Mouse (Mus musculus) G1E (cell line): ENCODE results near the gene Pmm2. TPM values are rescaled to one million over a fixed set of nuclear protein-coding genes. Genes with fewer than 3 reads are reported as not detected.

ENCODE experiments used
- ATAC-seq: 2 replicates; pipeline ENCODE4 v1.8.0; 2016; ENCODE audit warnings: mild to moderate bottlenecking; ENCODE audit not compliant: insufficient number of reproducible peaks, poor library complexity, low FRiP score, severe bottlenecking; ENCODE audit errors: extremely low read depth
- DNase-seq: peaks from one replicate; pipeline ENCODE4 v3.0.0; 2012; ENCODE audit warnings: low spot score
- H3K27me3 ChIP-seq: 2 replicates; pipeline ENCODE4 v1.6.1; 2012; ENCODE audit warnings: mild to moderate bottlenecking, low read length, inconsistent platforms; ENCODE audit not compliant: insufficient read depth
- H3K36me3 ChIP-seq: replicated peaks from 2 replicates; pipeline ENCODE3; 2012; ENCODE audit warnings: mild to moderate bottlenecking, inconsistent platforms
- H3K4me1 ChIP-seq: 2 replicates; pipeline ENCODE4 v1.6.1; 2012; ENCODE audit warnings: low read depth, low read length, inconsistent platforms, mixed read lengths; ENCODE audit not compliant: insufficient read depth
- H3K4me3 ChIP-seq: 2 replicates; pipeline ENCODE4 v1.5.1; 2012; ENCODE audit warnings: low read depth, mild to moderate bottlenecking, inconsistent platforms, low read length, moderate library complexity, mixed read lengths
- H3K9me3 ChIP-seq: replicated peaks from 2 replicates; pipeline ENCODE4 v1.6.1; 2012; ENCODE audit warnings: inconsistent platforms
- CTCF ChIP-seq: IDR thresholded peaks from 2 replicates; pipeline ENCODE4 v1.5.1; 2012; ENCODE audit warnings: low read depth, low read length, inconsistent platforms, mixed read lengths
- GATA1 ChIP-seq: IDR thresholded peaks from 2 replicates; pipeline ENCODE4 v1.6.1; 2012; ENCODE audit warnings: borderline replicate concordance, low read length, inconsistent platforms, mixed read lengths
- GATA2 ChIP-seq: IDR thresholded peaks from 2 replicates; pipeline ENCODE4 v1.6.1; 2012; ENCODE audit warnings: low read depth, low read length, inconsistent platforms, borderline replicate concordance
- POLR2AphosphoS5 ChIP-seq: IDR thresholded peaks from 2 replicates; pipeline ENCODE4 v1.6.1; 2012; ENCODE audit warnings: low read depth, low read length, inconsistent platforms; ENCODE audit not compliant: insufficient replicate concordance
- TAL1 ChIP-seq: conservative IDR thresholded peaks from 2 replicates; pipeline ENCODE4 v1.6.1; 2012; ENCODE audit warnings: low read depth, low read length, inconsistent platforms, mixed read lengths
- polyA plus RNA-seq: library from polyadenylated mRNA; stranded (reverse); fragments of >175 nt; gene quantifications from 2 replicates; pipeline ENCODE4 v1.2.3, GENCODE M21; 2012
- total RNA-seq, 2 experiments: library from RNA; stranded (forward) in 1 of 2; stranded (reverse) in 1 of 2; fragments of 200-1000 nt in 1 of 2; fragments of >200 nt in 1 of 2; fragmentation: Nextera tagmentation in 1 of 2; gene quantifications; 2 replicates each; pipeline ENCODE4 v1.2.3; 2014 to 2017

Pmm2 gene
- total and polyA plus RNA-seq, 3 experiments, result 28.2 to 127 (median 57.3) TPM

DNA sequence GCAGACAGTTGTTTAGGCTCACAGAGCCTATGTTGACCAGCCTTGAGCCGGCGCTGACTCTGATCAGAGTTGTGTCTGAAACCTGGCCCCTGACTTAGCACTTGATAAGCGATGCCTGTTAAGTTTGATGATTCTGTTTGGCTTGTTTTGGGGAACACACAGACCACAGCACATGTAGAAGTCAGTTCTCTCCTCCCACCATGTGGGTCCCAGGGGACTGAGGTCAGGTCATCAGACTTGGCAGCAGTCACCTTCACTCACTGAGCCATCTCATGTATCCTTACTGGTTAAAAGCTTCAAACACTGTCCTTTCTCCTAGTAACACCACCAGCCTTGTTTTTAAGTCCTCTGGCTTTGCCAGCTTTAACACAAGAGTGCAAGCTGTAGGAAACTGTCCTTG lies 12.5 kb downstream of the Pmm2 start:
- peaks cover 100% of the 10 kb centered on the region for H3K36me3 ChIP-seq
- ATAC-seq, result no peak

GRCm38 (mm10) chr16:8655108-8655507 lies 17.6 kb downstream of the Pmm2 start:
- ATAC-seq (no peak), DNase-seq (no peak)
- no peak overlapping the region for H3K4me3 ChIP-seq
- no peaks in the 10 kb centered on the region for H3K9me3 ChIP-seq
- H3K36me3 ChIP-seq, result peaks cover 98% of the 10 kb centered on the region
- TF ChIP-seq GATA2 (no peak), CTCF (no peak), POLR2AphosphoS5 (no peak), GATA1 (no peak), TAL1 (no peak)
- peaks cover 23% of the 10 kb centered on the region for H3K4me1 ChIP-seq
- H3K27me3 ChIP-seq, result no peaks in the 10 kb centered on the region

More for the DNA sequence above, 12.5 kb downstream of the Pmm2 start:
- DNase-seq, result no peak
- no peaks in the 10 kb centered on the region for H3K27me3 ChIP-seq
- TF ChIP-seq CTCF (no peak), GATA2 (no peak), GATA1 (no peak), TAL1 (no peak)
- H3K4me1 ChIP-seq, result peaks cover 7% of the 10 kb centered on the region
- no peaks in the 10 kb centered on the region for H3K9me3 ChIP-seq
- no peak overlapping the region for H3K4me3 ChIP-seq

DNA sequence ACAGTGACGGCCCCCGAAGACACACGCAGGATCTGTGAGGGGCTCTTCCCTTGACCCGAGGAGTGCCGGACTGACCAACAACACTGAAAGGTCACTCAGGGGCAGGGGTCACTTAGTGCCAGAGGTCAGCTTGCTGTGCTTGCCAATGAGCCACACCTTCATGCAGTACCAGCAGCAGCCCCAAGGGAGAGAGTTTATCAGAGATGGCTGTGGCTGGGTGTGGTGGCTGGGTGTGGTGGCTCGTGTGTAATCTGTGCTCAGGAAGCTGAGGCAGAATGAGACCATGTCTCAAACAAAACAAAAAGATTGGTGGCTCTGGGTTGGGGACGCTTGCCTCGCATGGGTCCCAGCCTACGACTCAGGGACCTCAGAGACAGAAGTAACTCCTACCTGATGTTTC lies 18.1 kb downstream of the Pmm2 start:
- Histone ChIP-seq H3K4me3 (no peak overlapping the region), H3K27me3 (no peaks in the 10 kb centered on the region), H3K4me1 (peaks cover 27% of the 10 kb centered on the region), H3K9me3 (no peaks in the 10 kb centered on the region), H3K36me3 (peaks cover 98% of the 10 kb centered on the region)
- TF ChIP-seq TAL1 (no peak), POLR2AphosphoS5 (no peak), CTCF (no peak), GATA2 (no peak), GATA1 (no peak)
- DNase-seq (no peak), ATAC-seq (peak; percentile 47; the same call in 1 of the 2 replicates)

GRCm38 (mm10) chr16:8656256-8656655 lies 18.8 kb downstream of the Pmm2 start:
- TF ChIP-seq GATA2 (no peak), TAL1 (no peak), POLR2AphosphoS5 (no peak), GATA1 (no peak), CTCF (no peak)
- DNase-seq (no peak), ATAC-seq (no peak)
- no peak overlapping the region for H3K4me3 ChIP-seq
- peaks cover 96% of the 10 kb centered on the region for H3K36me3 ChIP-seq
- H3K4me1 ChIP-seq, result peaks cover 33% of the 10 kb centered on the region
- H3K9me3 ChIP-seq, result no peaks in the 10 kb centered on the region
- H3K27me3 ChIP-seq, result no peaks in the 10 kb centered on the region

- Histone ChIP-seq H3K4me1 (peaks cover 36% of the 10 kb centered on the region), H3K27me3 (no peaks in the 10 kb centered on the region), H3K4me3 (no peak overlapping the region), H3K9me3 (no peaks in the 10 kb centered on the region), H3K36me3 (peaks cover 96% of the 10 kb centered on the region)
- ATAC-seq, result no peak
- no peak for DNase-seq
- TF ChIP-seq TAL1, result no peak
- TF ChIP-seq GATA1, result no peak
- no peak for TF ChIP-seq CTCF
Measured at GRCm38 (mm10) chr16:8658349-8658748, 20.9 kb downstream of the Pmm2 start.

GRCm38 (mm10) chr16:8658764-8659163 lies 21.3 kb downstream of the Pmm2 start:
- peaks cover 35% of the 10 kb centered on the region for H3K4me1 ChIP-seq
- TF ChIP-seq POLR2AphosphoS5 (peak; percentile 27; the same call in 1 of the 2 replicates), GATA2 (no peak), CTCF (no peak)
- no peak for ATAC-seq
- DNase-seq, result no peak
- H3K27me3 ChIP-seq, result no peaks in the 10 kb centered on the region
- H3K36me3 ChIP-seq, result peaks cover 96% of the 10 kb centered on the region
- no peak overlapping the region for H3K4me3 ChIP-seq
- H3K9me3 ChIP-seq, result no peaks in the 10 kb centered on the region

- DNase-seq, result no peak
- Histone ChIP-seq H3K9me3 (no peaks in the 10 kb centered on the region), H3K4me3 (no peak overlapping the region), H3K4me1 (peaks cover 47% of the 10 kb centered on the region), H3K27me3 (no peaks in the 10 kb centered on the region), H3K36me3 (peaks cover 91% of the 10 kb centered on the region)
- TF ChIP-seq POLR2AphosphoS5 (no peak), TAL1 (no peak), CTCF (no peak), GATA2 (no peak)
- no peak for ATAC-seq
Measured at GRCm38 (mm10) chr16:8663022-8663421, 25.5 kb downstream of the Pmm2 start.
